Mouse (Mus musculus): ENCODE data around the gene Camkk2. TPM values are rescaled to one million over a fixed set of nuclear protein-coding genes. Genes with fewer than 3 reads are reported as not detected.
A peak's percentile ranks its signal among the peaks of the same experiment; 100 is the strongest.

The Camkk2 gene
- total RNA-seq, 2 experiments from 2014 or later: 8.6 to 8.8 TPM

- intact Hi-C loops (cut with DNase I; ENCODE audit: low total_unique reads): no loop called here
- DNase-seq: no peak
Observed at GRCm38 (mm10) chr5:122756144-122756543, 23.1 kb downstream of the Camkk2 start.

DNA sequence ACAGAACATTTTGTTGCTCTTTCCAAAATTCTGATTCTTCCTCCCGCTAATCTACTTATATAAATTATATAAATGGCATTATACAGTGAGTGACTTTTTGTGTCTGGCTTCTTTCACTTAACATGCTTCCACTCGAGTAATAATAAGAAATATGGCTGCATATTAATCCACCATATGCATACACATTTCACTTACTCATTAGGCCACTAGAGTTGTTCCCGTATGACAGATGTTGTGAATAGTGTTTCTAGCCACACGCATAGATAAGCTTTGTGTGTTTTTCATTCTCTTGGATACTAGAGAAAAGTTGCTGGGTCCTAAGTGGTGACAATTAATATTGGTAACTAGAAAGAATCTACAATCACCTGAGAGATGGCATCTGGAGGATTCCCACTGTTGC, 23.6 kb downstream of the Camkk2 start:
- intact Hi-C loops (cut with DNase I; ENCODE audit: low total_unique reads): no loop called here
- DNase-seq: no peak

GRCm38 (mm10) chr5:122754477-122754876, 24.7 kb downstream of the Camkk2 start:
- DNase-seq: no peak
- intact Hi-C loops (cut with DNase I; ENCODE audit: low total_unique reads): no loop called here

DNA sequence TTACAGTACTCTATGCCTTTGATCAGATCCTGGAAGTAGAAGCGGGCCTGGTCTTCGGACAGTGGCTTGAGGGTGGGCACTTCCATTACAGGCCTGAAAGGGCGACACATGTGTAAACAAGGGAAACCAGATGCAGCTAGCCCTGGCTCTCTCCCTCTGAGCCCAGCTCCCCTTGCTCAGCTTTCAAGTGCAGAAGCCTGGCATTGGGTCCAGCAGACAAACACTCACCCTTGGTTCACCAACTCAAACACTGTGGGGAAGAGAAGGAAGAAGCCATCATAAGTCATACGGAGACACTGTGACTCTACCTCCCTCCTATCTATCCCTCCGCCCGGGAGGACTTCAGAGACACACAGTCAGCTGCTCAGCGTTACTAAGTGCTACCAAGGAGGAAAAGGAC, 31.3 kb downstream of the Camkk2 start:
- no peak for DNase-seq
- intact Hi-C loops (cut with DNase I; ENCODE audit: low total_unique reads): no loop called here

- no peak for DNase-seq
- intact Hi-C loops (cut with DNase I; ENCODE audit: low total_unique reads): no loop called here
Observed at GRCm38 (mm10) chr5:122743880-122744422, 35.3 kb downstream of the Camkk2 start.

DNA sequence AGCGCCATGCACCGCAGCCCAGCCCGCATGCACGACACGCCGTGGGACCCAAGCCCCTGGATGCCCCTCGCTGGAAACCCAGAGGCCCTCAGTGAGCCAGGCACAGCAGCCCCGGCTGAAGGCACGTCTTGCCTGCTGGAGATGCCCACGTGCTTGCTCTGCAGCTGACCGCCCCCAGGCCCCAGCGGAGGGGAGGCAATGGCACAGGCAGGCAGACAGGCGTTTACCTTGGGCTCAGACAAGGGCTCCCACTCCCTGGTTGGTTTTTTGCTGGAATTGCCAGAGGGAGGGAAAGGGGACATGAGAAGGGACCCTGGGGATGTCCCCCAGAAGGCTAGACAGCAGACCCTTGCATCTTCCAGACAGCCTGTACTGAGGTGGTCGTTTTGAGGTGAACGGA, 42.4 kb downstream of the Camkk2 start:
- no peak for DNase-seq
- intact Hi-C loops (cut with DNase I; ENCODE audit: low total_unique reads): no loop called here

GRCm38 (mm10) chr5:122735853-122736252, 43.4 kb downstream of the Camkk2 start:
- intact Hi-C loops (cut with DNase I; ENCODE audit: low total_unique reads): no loop called here
- DNase-seq: no peak

DNA sequence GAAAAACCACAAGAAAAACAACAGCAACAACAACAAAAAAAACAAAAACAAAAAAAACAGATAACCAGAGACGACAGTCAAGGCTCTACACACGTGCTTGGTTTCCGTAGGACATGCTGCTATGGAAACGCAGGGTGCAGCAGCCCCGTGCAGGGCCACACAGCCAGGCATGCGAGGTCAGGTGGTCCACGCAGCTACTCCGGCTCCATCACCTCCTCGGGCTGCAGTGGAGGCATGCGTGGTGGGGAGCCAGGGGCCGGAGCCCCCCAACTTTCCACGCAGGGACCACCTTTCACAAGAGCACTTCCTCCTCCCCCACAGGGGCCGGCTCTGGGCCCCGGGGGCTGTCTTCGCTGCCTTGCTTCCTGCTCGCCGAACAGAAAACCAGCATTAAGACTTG, 45.3 kb downstream of the Camkk2 start:
- no peak for DNase-seq
- intact Hi-C loops (cut with DNase I; ENCODE audit: low total_unique reads): no loop called here

- intact Hi-C loops (cut with DNase I; ENCODE audit: low total_unique reads): no loop called here
Observed at GRCm38 (mm10) chr5:122731991-122732673, 47.1 kb downstream of the Camkk2 start.

DNA sequence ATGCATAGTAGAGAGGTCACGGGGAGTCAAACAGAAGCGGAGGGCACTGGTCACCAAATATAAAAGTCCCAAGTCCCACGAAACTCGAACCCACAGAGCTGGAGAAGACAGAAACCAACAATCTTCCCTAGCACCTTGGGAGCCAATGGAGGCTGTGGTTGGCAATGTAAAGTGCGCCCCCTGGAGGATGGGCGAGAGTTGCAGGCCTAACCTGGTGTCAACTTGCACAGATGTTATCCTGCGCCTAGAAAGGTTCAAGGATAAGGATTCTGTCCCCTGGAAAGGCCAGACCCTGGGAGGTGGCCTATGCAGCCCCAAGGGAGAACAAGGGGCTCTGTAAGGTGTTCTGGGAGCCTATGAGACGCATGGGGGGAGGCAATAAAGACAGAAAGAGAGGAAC, 47.9 kb downstream of the Camkk2 start:
- intact Hi-C loops (cut with DNase I; ENCODE audit: low total_unique reads): no loop called here
- peak; percentile 49 for DNase-seq

More at GRCm38 (mm10) chr5:122731991-122732673, 47.1 kb downstream of the Camkk2 start:
- DNase-seq: no peak

GRCm38 (mm10) chr5:122730776-122731175, 48.4 kb downstream of the Camkk2 start:
- no peak for DNase-seq
- intact Hi-C loops (cut with DNase I; ENCODE audit: low total_unique reads): no loop called here

DNA sequence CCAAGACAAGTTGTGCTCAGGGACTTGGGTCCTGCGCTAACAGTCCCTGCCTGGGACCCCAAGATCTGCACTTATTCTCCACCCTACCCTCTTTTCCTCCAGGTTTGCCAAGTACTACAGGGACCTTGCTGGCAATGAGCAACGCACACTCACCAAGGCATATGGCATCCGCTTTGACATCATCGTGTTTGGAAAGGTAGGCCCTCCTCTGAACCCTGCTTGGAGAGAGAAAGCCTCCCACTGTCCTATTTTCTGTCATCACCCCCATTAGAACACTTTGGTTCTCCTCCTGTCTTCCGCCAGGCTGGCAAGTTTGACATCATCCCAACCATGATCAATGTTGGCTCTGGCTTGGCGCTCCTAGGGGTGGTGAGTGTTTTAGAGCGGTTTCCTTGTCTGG, 52.1 kb downstream of the Camkk2 start:
- no peak for DNase-seq
- intact Hi-C loops (cut with DNase I; ENCODE audit: low total_unique reads): loop anchor here (10.0 kb wide), 1 partner anchor 322 kb away; no protein-coding TSS in a partner anchor

DNA sequence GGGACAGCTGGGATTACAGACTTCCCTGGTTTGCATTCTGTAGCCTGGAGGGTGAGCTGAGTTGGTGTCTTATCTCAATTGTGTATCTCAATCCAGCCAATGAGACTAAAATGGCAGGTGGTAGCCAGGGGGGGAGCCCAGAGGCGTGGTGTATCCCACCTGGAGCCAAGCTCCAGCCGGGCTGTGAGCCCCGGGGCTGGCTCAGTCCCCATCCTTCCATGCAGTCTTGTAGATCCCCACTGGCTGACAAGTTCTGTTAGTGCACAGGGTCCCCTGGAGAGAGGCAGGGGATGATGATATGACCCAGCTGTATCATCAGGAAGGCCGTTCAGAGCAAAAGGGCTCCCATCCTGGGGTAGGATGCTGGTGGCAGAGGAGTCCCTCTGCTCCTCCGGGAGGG, 52.6 kb downstream of the Camkk2 start:
- intact Hi-C loops (cut with DNase I; ENCODE audit: low total_unique reads): loop anchor here (10.0 kb wide), 1 partner anchor 322 kb away; no protein-coding TSS in a partner anchor
- DNase-seq: no peak

- peak; percentile 50 for DNase-seq
- intact Hi-C loops (cut with DNase I; ENCODE audit: low total_unique reads): loop anchor here (10.0 kb wide), 1 partner anchor 321 kb away; no protein-coding TSS in a partner anchor
Observed at GRCm38 (mm10) chr5:122726068-122726467, 53.1 kb downstream of the Camkk2 start.

DNA sequence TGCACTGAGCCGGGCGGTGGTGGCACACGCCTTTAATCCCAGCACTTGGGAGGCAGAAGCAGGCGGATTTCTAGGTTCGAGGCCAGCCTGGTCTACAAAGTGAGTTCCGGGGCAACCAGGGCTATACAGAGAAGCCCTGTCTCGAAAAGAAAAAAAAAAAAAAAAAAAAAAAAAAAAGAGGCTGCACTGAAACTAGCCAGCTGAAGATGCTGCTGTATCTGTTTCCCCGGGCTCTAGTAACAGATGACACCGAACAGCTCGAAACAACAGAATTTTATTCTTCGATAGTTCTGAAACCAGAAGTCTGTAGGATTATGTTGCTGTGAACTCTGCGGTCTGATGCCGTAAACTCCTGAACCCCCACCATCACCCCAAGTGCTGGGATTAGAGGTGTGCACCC, 53.8 kb downstream of the Camkk2 start:
- intact Hi-C loops (cut with DNase I; ENCODE audit: low total_unique reads): loop anchor here (10.0 kb wide), 1 partner anchor 321 kb away; no protein-coding TSS in a partner anchor
- DNase-seq: no peak

DNA sequence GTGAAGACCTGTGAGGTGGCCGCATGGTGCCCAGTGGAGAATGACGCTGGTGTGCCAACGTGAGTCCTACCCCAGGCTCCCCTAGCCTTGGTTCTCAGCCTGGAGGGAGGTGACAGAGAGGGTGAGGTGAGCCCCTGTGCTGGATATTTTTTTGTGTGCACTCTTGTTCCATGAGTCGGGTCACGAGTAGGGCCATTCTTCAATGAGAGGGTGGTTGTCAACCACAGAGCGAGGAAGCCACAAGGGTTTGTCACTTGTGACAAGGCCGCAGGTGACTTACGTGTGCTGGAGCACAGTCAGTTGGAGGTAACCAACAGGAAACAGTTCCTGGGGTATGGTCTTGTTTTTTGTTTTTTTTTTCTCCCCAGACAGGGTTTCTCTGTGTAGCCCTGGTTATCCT, 60.0 kb downstream of the Camkk2 start:
- DNase-seq: no peak
- intact Hi-C loops (cut with DNase I; ENCODE audit: low total_unique reads): no loop called here

GRCm38 (mm10) chr5:122718400-122718799, 60.8 kb downstream of the Camkk2 start:
- intact Hi-C loops (cut with DNase I; ENCODE audit: low total_unique reads): no loop called here
- DNase-seq: no peak

- no peak for DNase-seq
- intact Hi-C loops (cut with DNase I; ENCODE audit: low total_unique reads): no loop called here
Observed at GRCm38 (mm10) chr5:122716793-122717192, 62.4 kb downstream of the Camkk2 start.

- DNase-seq: no peak
- intact Hi-C loops (cut with DNase I; ENCODE audit: low total_unique reads): no loop called here
Observed at GRCm38 (mm10) chr5:122715723-122716122, 63.5 kb downstream of the Camkk2 start.

GRCm38 (mm10) chr5:122708819-122709218, 70.4 kb downstream of the Camkk2 start:
- DNase-seq: no peak
- intact Hi-C loops (cut with DNase I; ENCODE audit: low total_unique reads): no loop called here

All from gastrocnemius, postnatal 14 days (tissue).